Mouse (Mus musculus) kidney, adult 18-20 months (tissue): Measurements from ENCODE around the gene Lingo1.

Experiments used
- DNase-seq: peaks from one replicate; pipeline ENCODE4 v3.0.0; 2021

The Lingo1 gene

GRCm38 (mm10) chr9:56722089-56722825 is 74.0 kb downstream of the Lingo1 start:
- no peak for DNase-seq

GRCm38 (mm10) chr9:56718984-56719383 is 77.3 kb downstream of the Lingo1 start:
- no peak for DNase-seq

- DNase-seq = no peak
These were observed 79.7 kb downstream of the Lingo1 start for GRCm38 (mm10) chr9:56716565-56716964.

GRCm38 (mm10) chr9:56716066-56716465 is 80.2 kb downstream of the Lingo1 start:
- DNase-seq = no peak

- no peak for DNase-seq
These were observed 81.9 kb downstream of the Lingo1 start for GRCm38 (mm10) chr9:56714391-56714790.

GRCm38 (mm10) chr9:56712667-56713369 is 83.5 kb downstream of the Lingo1 start:
- no peak for DNase-seq

GRCm38 (mm10) chr9:56710958-56711357 is 85.3 kb downstream of the Lingo1 start:
- no peak for DNase-seq

DNA sequence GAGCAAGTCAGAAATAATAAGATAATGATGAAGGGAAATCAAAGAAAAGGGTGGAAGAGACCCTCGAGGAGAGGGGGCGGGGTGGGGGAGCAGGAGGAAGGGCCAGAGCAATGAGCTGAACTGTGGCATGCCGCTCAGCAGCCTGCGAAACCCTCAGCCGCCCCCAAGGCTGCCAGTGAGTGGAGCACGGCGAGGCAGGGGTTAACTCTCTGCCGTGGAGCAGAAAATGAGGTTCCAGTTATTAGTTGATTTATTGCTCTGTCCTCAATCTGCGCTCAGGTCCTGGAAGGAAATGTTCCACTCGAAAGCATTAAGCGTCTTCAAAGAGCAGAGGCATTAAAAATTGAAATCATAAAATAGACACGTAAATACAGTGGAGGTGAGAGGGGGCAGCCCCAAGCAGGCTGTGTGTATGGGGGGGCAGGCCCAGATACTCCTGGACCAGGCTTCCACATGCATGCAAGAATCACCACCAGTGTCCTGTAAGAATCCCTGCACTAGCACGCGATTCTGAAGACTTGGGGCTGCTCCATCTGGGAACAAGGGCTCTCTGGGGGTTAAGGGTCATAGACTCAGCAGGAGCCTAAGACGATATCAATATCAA is 89.7 kb downstream of the Lingo1 start:
- no peak for DNase-seq

DNA sequence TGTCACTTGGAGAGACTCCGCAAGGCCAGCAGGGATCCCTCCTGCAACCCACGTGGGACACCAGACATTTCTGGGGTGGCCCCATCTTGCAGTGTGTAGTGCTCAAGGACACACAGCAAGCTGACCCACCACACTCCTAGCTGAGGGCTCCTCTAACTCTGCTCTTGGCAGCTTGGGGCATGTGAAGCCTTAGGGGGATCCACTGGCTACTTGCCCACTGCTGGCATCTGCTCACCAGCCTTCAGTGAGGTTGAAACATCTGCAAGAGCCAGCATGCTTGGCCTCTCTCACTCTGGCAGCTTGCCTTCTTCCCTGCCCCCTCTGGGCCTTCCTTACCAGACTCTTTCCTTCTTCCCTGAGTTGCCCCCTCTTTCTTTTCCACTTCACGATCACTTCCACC is 94.9 kb downstream of the Lingo1 start:
- DNase-seq = no peak

DNA sequence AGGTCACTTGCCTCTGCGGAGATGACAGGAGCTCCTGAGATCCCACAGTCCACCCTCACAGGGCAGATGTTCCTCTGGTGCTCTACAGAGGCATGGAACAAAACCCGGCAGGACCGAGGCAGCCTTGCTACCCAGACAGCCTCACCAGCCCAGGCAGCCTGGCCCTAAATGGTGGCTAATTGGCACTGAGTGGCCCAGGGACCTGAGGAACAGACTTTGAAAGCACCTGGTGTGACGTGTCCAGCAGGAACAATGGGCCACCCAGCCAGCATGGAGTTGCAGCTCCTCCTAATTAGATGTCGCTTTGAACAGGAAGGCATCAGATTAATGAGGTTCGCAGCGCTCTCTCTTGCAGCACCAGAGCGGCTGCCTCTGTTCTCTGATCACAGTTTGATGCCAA is 95.4 kb downstream of the Lingo1 start:
- no peak for DNase-seq

- DNase-seq = no peak
These were observed 97.4 kb downstream of the Lingo1 start for GRCm38 (mm10) chr9:56698715-56699370.

DNA sequence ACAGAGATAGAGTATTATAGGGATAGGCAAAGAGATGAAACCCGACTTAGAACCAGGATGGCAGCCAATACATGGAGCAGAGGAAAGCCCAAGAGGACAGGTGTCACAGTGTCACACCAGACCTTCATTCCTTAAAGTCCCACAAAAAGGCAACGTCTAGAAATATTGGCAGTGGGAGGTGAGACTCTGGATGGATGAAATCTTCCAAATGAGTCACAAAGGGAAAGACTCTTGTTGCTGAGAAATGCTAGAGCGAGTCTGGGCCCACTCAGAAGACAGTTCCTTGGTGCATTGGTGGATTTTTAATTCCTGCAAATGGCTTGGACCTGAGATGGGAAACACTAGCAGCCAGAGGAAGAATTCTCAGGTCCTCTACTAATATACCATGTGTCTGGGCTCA is 102.2 kb downstream of the Lingo1 start:
- DNase-seq = no peak

DNA sequence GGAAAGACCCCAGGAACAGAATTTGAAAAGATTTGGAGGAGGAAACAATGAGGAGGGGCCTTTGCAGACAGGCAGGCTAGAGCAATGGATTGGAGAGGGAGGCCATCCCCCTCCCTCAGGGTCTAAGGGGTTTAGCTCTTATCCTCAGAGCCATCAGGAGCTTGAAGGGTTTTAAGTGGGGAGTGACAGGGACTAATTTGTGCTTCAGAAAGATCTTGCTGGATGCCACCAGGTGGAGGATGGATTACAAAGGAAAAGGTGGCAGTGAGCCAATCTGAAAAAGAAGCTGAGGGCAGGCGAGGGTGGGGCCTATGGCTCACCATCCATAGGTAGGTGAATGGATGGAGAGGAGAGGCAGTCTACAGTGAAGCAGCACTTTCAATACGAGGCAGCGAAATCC is 105.0 kb downstream of the Lingo1 start:
- no peak for DNase-seq

DNA sequence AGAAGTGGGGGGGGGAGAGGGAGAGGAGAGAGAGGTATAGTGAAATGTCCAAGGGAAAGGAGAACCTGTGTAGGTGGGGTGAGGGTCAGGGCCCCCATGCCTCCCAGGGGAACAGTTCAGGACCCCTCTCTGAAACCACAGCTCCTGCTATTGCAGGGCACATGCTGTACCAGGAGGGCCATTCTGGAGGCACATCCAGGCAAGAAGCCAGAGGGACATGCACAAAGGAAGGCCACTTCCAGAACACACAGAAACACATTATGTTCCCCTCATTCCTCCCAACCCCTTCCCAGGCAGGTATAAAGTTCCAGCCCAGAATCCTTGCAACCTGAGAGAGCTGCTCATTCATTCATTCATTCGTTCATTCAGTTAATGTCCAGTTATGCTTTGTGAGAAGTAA is 105.6 kb downstream of the Lingo1 start:
- DNase-seq = no peak

DNA sequence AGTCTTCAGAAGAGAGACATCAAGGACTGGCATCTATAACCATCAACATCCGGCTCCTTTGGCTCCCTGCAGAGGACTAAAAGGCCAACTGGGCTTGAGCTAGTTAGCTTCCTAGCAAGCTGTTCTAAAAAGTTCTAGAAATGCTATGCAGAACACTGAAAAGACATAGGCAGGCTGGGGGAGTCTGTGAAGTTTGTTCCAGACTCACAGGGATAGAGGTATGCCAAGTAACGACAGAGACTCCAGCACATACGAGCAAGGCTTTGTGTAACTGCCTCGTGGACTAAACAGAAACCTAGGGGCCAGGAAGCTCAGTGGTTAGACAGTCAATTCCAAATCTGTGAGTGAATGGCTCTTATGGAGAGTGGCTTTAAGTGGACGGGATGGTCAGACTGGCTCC is 108.8 kb downstream of the Lingo1 start:
- DNase-seq = no peak

DNA sequence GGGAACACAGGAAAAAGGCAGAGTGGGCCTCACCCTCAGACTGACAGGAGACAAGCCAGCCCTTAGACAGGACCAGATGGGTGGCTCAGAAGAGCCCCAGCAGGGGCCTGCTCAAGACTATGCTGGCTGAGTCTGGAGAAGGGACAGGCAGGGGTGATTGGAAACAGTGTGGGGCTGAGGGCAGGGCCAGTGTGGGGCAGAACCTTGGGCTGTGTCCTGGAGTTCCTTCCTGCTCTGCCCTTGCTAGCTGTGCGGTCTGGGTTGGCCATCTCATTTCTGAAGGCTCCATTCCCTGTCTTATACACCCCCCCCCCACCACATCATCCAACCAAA is 109.2 kb downstream of the Lingo1 start:
- DNase-seq = no peak

- DNase-seq = no peak
These were observed 109.7 kb downstream of the Lingo1 start for GRCm38 (mm10) chr9:56686339-56687144.

GRCm38 (mm10) chr9:56682826-56683225 is 113.4 kb downstream of the Lingo1 start:
- no peak for DNase-seq

DNA sequence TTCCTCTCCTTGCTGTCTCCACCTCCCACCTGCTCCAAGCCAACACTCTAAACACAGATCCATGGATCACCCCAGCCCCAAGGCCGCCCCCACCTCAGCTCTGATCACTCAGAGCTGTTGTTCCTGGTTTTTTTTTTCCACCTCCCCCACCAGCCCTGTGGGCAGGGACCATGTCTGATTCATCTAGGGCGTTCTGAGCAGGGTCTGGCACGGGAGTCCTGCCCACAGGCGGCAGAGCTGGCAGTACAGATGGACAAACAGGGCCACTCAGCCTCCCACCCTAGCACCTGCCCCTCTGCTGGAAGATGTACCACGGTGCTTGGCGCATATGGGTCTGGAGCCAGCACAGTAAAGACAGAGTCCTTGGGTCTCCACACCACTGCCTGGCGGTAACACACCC is 114.3 kb downstream of the Lingo1 start:
- no peak for DNase-seq

DNA sequence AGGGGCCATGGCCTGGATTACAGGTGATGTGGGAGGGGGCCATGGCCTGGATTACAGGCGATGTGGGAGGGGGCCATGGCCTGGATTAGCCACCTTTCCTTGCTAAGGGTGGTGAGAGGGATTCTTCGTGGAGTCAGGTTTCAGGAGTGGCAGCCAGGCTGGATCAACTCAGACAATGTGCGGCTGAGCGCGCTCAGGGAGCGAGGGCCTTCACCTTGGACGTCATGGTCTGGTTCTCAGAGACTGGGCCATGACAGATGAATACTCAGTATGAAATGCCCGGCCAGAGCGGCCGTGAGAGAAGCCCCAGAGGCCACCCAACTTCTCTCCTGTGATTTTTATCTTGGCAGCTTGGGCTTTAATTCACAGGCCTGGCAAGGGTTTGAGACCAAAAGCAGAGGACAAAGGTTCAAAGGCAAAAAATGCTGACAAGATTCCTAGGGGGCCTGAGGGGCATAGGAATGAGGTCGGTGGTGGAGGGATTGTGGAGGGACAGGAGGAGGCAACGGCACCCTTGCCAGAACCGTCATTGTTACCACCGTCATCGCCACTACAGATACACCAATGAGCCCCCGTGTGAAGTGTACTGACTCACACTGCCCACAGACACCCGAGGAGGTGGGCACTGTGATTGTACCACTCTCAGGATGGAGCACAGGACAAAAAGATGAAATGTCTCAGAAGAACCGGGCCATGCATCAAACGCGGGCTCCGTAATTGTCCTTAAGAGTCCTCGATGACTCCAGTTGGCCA is 117.2 kb downstream of the Lingo1 start:
- no peak for DNase-seq

- DNase-seq = no peak
These were observed 120.6 kb downstream of the Lingo1 start for GRCm38 (mm10) chr9:56675696-56676095.

DNA sequence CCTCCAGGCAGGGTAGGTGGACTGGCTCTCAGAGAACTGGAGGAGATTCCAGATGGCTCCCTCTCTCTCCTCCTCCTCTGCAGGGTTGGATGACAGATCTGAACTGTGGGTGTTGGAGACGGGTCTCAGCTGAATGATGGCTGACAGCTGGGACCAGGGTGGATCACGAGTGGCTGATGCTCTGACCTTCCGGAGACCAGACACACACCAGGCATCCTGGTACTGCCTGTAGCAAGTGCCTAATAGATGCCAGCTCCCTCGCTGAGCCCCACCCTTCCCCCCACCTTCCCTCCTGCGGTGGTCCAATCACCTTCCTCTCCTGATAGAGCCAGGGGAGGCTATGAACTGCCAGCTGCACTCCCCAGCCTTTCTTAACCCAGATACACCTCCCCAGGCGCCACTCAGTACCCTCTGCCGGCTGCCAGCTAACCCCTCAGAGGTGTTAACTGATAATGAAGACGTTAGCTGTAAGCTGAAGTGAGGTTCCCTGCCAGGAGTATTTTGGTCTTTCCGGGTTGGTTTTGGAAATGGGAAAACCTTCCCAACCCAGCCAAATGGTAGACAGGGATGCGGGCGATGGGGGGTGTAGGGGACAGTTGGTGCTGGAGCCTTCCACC is 126.6 kb downstream of the Lingo1 start:
- DNase-seq = no peak
